Mouse (Mus musculus): Measurements from ENCODE around the gene Tfap2c. TPM values are rescaled to one million over a fixed set of nuclear protein-coding genes. Genes with fewer than 3 reads are reported as not detected.

The Tfap2c gene
- total RNA-seq (2015; ENCODE audit: low replicate concordance) (not detected in 2 replicates), total RNA-seq (2017; ENCODE audit: low replicate concordance) (not detected in 2 replicates)

- ATAC-seq (replicated peaks; ENCODE audit: low FRiP score, poor library complexity, severe bottlenecking), result no peak
These were observed at the start of gene Tfap2c for GRCm38 (mm10) chr2:172549371-172550155. Tfap2c (plus strand) TSS chr2:172549593.

- ATAC-seq (replicated peaks; ENCODE audit: low FRiP score, poor library complexity, severe bottlenecking), result no peak
These were observed 48.6 kb upstream of the Tfap2c start for GRCm38 (mm10) chr2:172500752-172501316.

- 0 out of 2 replicates have a peak, but pooled peaks have one; percentile 52 for ATAC-seq (replicated peaks; ENCODE audit: low FRiP score, poor library complexity, severe bottlenecking)
These were observed 48.1 kb upstream of the Tfap2c start for GRCm38 (mm10) chr2:172501341-172501740.

- ATAC-seq (replicated peaks; ENCODE audit: low FRiP score, poor library complexity, severe bottlenecking), result no peak
These were observed 47.2 kb upstream of the Tfap2c start for GRCm38 (mm10) chr2:172502168-172502567.

GRCm38 (mm10) chr2:172506121-172506520, 43.3 kb upstream of the Tfap2c start:
- no peak for ATAC-seq (replicated peaks; ENCODE audit: low FRiP score, poor library complexity, severe bottlenecking)

GRCm38 (mm10) chr2:172510056-172510712, 39.2 kb upstream of the Tfap2c start:
- no peak for ATAC-seq (replicated peaks; ENCODE audit: low FRiP score, poor library complexity, severe bottlenecking)

- no peak for ATAC-seq (replicated peaks; ENCODE audit: low FRiP score, poor library complexity, severe bottlenecking)
These were observed 38.5 kb upstream of the Tfap2c start for GRCm38 (mm10) chr2:172510899-172511298.

- ATAC-seq (replicated peaks; ENCODE audit: low FRiP score, poor library complexity, severe bottlenecking), result no peak
These were observed 32.9 kb upstream of the Tfap2c start for GRCm38 (mm10) chr2:172516407-172516992.

- ATAC-seq (replicated peaks; ENCODE audit: low FRiP score, poor library complexity, severe bottlenecking), result no peak
These were observed 28.6 kb upstream of the Tfap2c start for GRCm38 (mm10) chr2:172520616-172521371.

GRCm38 (mm10) chr2:172522528-172522927, 26.9 kb upstream of the Tfap2c start:
- no peak for ATAC-seq (replicated peaks; ENCODE audit: low FRiP score, poor library complexity, severe bottlenecking)

GRCm38 (mm10) chr2:172527175-172527574, 22.2 kb upstream of the Tfap2c start:
- no peak for ATAC-seq (replicated peaks; ENCODE audit: low FRiP score, poor library complexity, severe bottlenecking)

- ATAC-seq (replicated peaks; ENCODE audit: low FRiP score, poor library complexity, severe bottlenecking), result no peak
These were observed 5.4 kb upstream of the Tfap2c start for GRCm38 (mm10) chr2:172543987-172544386.

GRCm38 (mm10) chr2:172544601-172545127, 4.7 kb upstream of the Tfap2c start:
- no peak for ATAC-seq (replicated peaks; ENCODE audit: low FRiP score, poor library complexity, severe bottlenecking)

- ATAC-seq (replicated peaks; ENCODE audit: low FRiP score, poor library complexity, severe bottlenecking), result no peak
These were observed 3.7 kb upstream of the Tfap2c start for GRCm38 (mm10) chr2:172545592-172546235.

- ATAC-seq (replicated peaks; ENCODE audit: low FRiP score, poor library complexity, severe bottlenecking), result no peak
These were observed 2.8 kb upstream of the Tfap2c start for GRCm38 (mm10) chr2:172546551-172546950.

GRCm38 (mm10) chr2:172547116-172547515, 2.3 kb upstream of the Tfap2c start:
- no peak for ATAC-seq (replicated peaks; ENCODE audit: low FRiP score, poor library complexity, severe bottlenecking)

- ATAC-seq (replicated peaks; ENCODE audit: low FRiP score, poor library complexity, severe bottlenecking), result no peak
These were observed 1.4 kb upstream of the Tfap2c start for GRCm38 (mm10) chr2:172547807-172548586.

- ATAC-seq (replicated peaks; ENCODE audit: low FRiP score, poor library complexity, severe bottlenecking), result no peak
These were observed 629 bp upstream of the Tfap2c start for GRCm38 (mm10) chr2:172548672-172549255.
